Mouse (Mus musculus) intestine, embryonic 14.5 days (tissue): ENCODE measurements around the gene Dcun1d3. TPM values are rescaled to one million over a fixed set of nuclear protein-coding genes. Genes with fewer than 3 reads are reported as not detected.

Experiments used
- ATAC-seq: fragments of 200-750 bp; cut with Nextera tagmentation; replicated peaks from 2 replicates; pipeline ENCODE4 v1.8.0; 2017; ENCODE audit warnings: low read depth, moderate number of reproducible peaks, moderate TSS enrichment, moderate library complexity; ENCODE audit not compliant: low FRiP score, low TSS enrichment
- DNase-seq: peaks from one replicate; pipeline ENCODE4 v3.0.0-alpha.2; 2018; ENCODE audit warnings: low spot score
- H3K27ac ChIP-seq: fragments of 300-500 bp; sonication (generic); 2 replicates; pipeline ENCODE4 v1.5.1; 2014; ENCODE audit warnings: low read depth, mild to moderate bottlenecking, control low read depth
- H3K27me3 ChIP-seq: fragments of 300-500 bp; sonication (generic); replicated peaks from 2 replicates; pipeline ENCODE4 v1.6.1; 2014; ENCODE audit warnings: low read length, control low read depth; ENCODE audit not compliant: control insufficient read depth, insufficient read depth
- H3K36me3 ChIP-seq: fragments of 300-500 bp; sonication (generic); 2 replicates; pipeline ENCODE4 v1.6.1; 2014; ENCODE audit warnings: low read length, control low read depth; ENCODE audit not compliant: control insufficient read depth, insufficient read depth
- H3K4me1 ChIP-seq: fragments of 300-500 bp; sonication (generic); replicated peaks from 2 replicates; pipeline ENCODE4 v1.6.1; 2014; ENCODE audit warnings: low read length, control low read depth, mixed read lengths; ENCODE audit not compliant: control insufficient read depth, insufficient read depth
- H3K4me2 ChIP-seq: fragments of 300-500 bp; sonication (generic); 2 replicates; pipeline ENCODE4 v1.6.1; 2014; ENCODE audit warnings: low read length
- H3K4me3 ChIP-seq: fragments of 300-500 bp; sonication (generic); 2 replicates; pipeline ENCODE4 v1.5.1; 2014; ENCODE audit warnings: low read depth, low read length, control low read depth, mixed read lengths
- H3K9ac ChIP-seq: fragments of 300-500 bp; sonication (generic); 2 replicates; pipeline ENCODE4 v1.6.1; 2014; ENCODE audit warnings: mild to moderate bottlenecking, low read length
- H3K9me3 ChIP-seq: fragments of 300-500 bp; sonication (generic); 2 replicates; pipeline ENCODE4 v1.6.1; 2016; ENCODE audit warnings: low read length, control low read depth; ENCODE audit not compliant: control insufficient read depth
- WGBS: fragments of 180-500 bp; shearing (Covaris S2); extraction: QIAGEN DNeasy Blood & Tissue Kit; methylation state at CpG from one replicate; pipeline ENCODE4 v1.1.7; 2014; 5-methylcytosine and 5-hydroxymethylcytosine counted together
- polyA plus RNA-seq: library from polyadenylated mRNA; unstranded; fragments of >200 nt; fragmentation: Nextera tagmentation; extraction: Ambion mirVana; gene quantifications from 2 replicates; pipeline ENCODE4 v1.2.1, GENCODE M21; 2014

Dcun1d3 gene
- polyA plus RNA-seq, 1 experiment from 2014 or later, result 6.2 TPM

DNA sequence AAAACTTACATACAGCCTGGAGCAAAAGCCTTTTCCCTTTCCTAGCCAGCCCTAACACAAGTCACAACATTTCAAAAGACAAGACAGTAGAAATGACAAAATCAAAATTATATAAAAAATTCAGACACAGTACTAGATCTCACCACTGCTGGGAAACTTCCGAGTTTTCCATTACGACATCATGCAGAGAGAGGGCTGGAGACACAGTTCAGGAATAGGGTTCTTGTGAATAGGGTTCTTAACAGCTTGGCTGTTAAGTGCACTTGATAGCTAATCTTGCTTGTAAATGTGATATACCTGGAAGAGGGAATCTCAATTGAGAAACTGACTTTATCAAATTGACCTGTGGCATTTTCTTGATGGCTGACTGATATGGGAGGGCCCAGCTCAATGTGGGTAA lies 14.9 kb downstream of the Dcun1d3 start:
- Histone ChIP-seq H3K27me3 (no peaks in the 10 kb centered on the region), H3K27ac (no peak overlapping the region), H3K9me3 (no peaks in the 10 kb centered on the region), H3K4me2 (no peak overlapping the region), H3K36me3 (peaks cover 8% of the 10 kb centered on the region; the same call in 1 of the 2 replicates), H3K4me3 (no peak overlapping the region), H3K9ac (no peak overlapping the region), H3K4me1 (no peaks in the 10 kb centered on the region)
- ATAC-seq, result no peak
- DNase-seq, result no peak
- WGBS, result 89% methylated on average over 2 of the region's 2 CpGs

DNA sequence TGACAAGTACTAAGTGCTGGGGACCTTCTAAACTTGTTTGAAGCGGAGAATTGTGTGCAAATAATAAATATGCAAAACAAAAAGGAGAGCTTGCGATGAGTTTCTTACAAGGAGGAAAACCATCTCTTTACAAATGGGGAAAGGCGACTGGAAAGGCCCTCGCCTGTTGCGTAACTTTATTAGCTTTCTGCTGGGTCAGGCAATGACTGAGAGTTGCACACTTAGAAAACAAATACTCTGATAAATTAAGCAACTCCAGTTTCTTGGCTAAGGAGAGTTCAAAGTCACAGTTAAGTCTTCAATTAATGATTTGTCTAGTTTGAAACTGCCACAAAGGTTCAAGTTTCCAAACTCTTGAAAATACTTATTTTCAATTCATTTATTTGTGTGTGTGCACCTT lies 15.8 kb downstream of the Dcun1d3 start:
- peaks cover 8% of the 10 kb centered on the region; the same call in 1 of the 2 replicates for H3K36me3 ChIP-seq
- H3K4me3 ChIP-seq, result no peak overlapping the region
- H3K9ac ChIP-seq, result no peak overlapping the region
- no peak overlapping the region for H3K4me2 ChIP-seq
- no peaks in the 10 kb centered on the region for H3K9me3 ChIP-seq
- H3K27ac ChIP-seq, result no peak overlapping the region
- no peaks in the 10 kb centered on the region for H3K27me3 ChIP-seq
- H3K4me1 ChIP-seq, result no peaks in the 10 kb centered on the region
- no peak for DNase-seq
- 87% methylated on average over 5 of the region's 5 CpGs for WGBS
- no peak for ATAC-seq

DNA sequence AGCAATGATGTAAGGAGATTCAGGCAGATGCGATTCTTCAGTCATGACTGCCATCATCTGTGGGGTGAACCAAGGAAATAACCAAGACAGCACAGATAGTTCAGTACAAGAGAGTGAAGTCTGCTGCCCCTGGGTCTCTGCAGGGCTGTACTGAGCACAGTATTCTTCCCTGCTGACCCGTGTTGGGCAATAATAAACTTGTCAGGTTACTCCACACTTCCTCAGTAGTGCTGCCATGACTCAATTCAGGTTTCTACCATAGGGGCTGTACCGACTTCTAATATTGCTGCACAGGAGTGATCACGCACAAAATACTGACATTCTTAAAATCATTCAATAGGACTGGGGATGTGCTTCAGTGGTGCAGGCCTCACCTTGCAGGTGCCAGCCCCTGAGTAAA lies 16.9 kb downstream of the Dcun1d3 start:
- 92% methylated on average over 4 of the region's 4 CpGs for whole genome bisulfite sequencing
- H3K4me1 ChIP-seq, result no peaks in the 10 kb centered on the region
- H3K27ac ChIP-seq, result no peak overlapping the region
- DNase-seq, result no peak
- H3K27me3 ChIP-seq, result no peaks in the 10 kb centered on the region
- H3K4me2 ChIP-seq, result no peak overlapping the region
- no peak for ATAC-seq
- H3K4me3 ChIP-seq, result no peak overlapping the region
- H3K9ac ChIP-seq, result no peak overlapping the region
- H3K36me3 ChIP-seq, result peaks cover 8% of the 10 kb centered on the region; the same call in 1 of the 2 replicates
- H3K9me3 ChIP-seq, result no peaks in the 10 kb centered on the region

DNA sequence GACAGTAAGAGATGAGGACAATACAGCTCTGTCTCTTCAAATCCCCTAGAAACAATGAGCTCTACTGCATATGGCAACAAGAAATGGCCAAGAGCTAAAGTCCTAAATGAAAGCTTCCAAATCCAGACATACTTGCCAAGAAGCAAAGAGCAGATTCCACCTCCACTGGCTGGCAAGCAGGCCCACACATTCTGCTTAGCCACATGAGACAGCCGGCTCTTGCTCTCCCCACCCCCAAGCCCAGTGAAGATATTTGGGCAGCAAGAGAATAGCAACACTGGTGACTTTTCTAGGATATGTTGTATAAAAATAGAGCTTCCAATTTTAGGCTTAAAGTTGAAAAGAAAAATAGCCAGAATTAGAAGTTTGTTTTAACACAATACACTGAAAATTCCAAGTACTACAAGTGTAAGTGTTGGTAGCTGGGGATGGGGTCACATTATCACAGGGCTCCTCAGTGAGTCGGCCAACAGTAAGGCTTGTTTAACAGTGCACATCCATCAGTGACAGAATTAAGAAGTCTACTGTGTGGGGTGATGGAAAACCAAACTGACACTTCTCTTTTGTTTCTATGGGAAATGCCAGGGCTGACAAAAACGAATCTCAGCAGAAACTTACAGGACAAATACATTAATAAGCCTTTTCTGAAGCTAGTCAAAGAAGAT lies 20.2 kb downstream of the Dcun1d3 start:
- DNase-seq, result no peak
- no peaks in the 10 kb centered on the region for H3K4me1 ChIP-seq
- H3K27me3 ChIP-seq, result no peaks in the 10 kb centered on the region
- WGBS, result 50% methylated on average over 3 of the region's 3 CpGs
- no peak overlapping the region for H3K27ac ChIP-seq
- no peak for ATAC-seq
- no peaks in the 10 kb centered on the region for H3K9me3 ChIP-seq
- H3K36me3 ChIP-seq, result peaks cover 8% of the 10 kb centered on the region; the same call in 1 of the 2 replicates
- H3K9ac ChIP-seq, result no peak overlapping the region
- H3K4me3 ChIP-seq, result no peak overlapping the region
- no peak overlapping the region for H3K4me2 ChIP-seq

DNA sequence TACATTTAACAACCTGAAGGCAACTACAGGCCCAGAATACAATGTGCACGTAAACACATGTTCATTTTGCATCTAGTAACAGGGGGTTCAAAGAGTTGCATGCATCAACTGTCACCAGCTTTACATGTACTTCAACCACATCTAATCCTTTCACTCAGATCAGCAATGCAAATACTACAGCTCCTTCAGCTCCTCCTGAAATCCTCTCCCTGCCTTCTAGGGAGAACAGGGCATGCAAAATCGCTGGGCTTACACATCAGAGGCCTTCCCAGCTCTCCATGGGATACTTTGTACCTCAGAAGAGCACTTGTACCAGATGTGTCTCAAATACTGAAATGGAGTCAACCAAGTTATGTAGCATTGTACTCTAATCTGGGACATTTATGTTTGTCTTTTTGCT lies 23.0 kb downstream of the Dcun1d3 start:
- ATAC-seq, result no peak
- no peaks in the 10 kb centered on the region; the same call in 1 of the 2 replicates for H3K36me3 ChIP-seq
- no peak overlapping the region for H3K4me2 ChIP-seq
- H3K4me3 ChIP-seq, result no peak overlapping the region
- no peak overlapping the region for H3K9ac ChIP-seq
- no peak for DNase-seq
- H3K4me1 ChIP-seq, result no peaks in the 10 kb centered on the region
- 64% methylated on average over 2 of the region's 2 CpGs for WGBS
- no peaks in the 10 kb centered on the region for H3K27me3 ChIP-seq
- no peak overlapping the region for H3K27ac ChIP-seq
- no peaks in the 10 kb centered on the region for H3K9me3 ChIP-seq

DNA sequence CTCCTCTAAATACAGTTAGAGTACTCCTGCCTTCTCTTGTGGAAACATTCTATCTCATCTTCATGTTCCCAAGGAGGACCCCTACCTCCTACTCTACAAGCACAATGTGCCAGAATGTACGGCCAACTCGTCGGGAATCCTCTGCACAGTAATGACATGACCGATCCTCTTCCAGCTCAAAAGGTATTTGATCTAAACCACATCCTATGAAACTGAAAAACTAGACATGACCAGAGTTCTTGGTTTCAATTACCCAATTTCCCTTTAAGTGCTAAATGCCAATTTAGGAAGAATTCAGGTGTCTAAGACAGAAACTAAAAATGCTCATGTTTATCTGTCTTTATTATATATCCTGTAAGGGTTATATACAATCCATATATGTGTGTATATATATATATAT lies 23.9 kb downstream of the Dcun1d3 start:
- H3K4me3 ChIP-seq, result no peak overlapping the region
- no peak for DNase-seq
- no peak overlapping the region for H3K4me2 ChIP-seq
- no peaks in the 10 kb centered on the region for H3K27me3 ChIP-seq
- 90% methylated on average over 4 of the region's 4 CpGs for WGBS
- H3K4me1 ChIP-seq, result no peaks in the 10 kb centered on the region
- no peaks in the 10 kb centered on the region for H3K9me3 ChIP-seq
- H3K36me3 ChIP-seq, result no peaks in the 10 kb centered on the region; the same call in 1 of the 2 replicates
- no peak overlapping the region for H3K9ac ChIP-seq
- ATAC-seq, result no peak
- no peak overlapping the region for H3K27ac ChIP-seq

DNA sequence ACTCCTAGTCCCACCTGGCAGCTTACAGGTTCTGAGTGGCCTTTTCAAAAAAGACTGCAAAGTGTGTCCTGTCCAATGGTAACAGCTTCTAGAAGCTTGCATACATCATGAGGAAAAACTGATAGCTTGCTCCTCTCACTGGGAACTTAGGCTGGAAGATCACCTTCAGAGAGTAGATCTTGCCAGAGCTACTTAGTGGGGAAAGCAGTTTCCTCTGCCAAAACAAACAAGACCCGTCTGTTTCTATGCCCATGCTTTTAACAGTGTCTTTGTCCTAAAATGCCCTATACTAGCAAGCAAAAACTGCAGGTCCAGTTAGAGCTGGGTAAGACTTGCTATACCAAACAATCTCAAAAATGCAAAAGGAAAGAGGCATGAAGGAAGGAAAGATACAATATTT lies 30.0 kb downstream of the Dcun1d3 start:
- H3K4me1 ChIP-seq, result peaks cover 8% of the 10 kb centered on the region
- no peaks in the 10 kb centered on the region for H3K9me3 ChIP-seq
- no peak overlapping the region for H3K4me2 ChIP-seq
- H3K4me3 ChIP-seq, result no peak overlapping the region
- no peak overlapping the region for H3K9ac ChIP-seq
- H3K27ac ChIP-seq, result no peak overlapping the region
- 59% methylated on average over 1 of the region's 1 CpGs for WGBS
- H3K27me3 ChIP-seq, result no peaks in the 10 kb centered on the region
- ATAC-seq (no peak), DNase-seq (no peak)
- H3K36me3 ChIP-seq, result no peaks in the 10 kb centered on the region; the same call in 1 of the 2 replicates

DNA sequence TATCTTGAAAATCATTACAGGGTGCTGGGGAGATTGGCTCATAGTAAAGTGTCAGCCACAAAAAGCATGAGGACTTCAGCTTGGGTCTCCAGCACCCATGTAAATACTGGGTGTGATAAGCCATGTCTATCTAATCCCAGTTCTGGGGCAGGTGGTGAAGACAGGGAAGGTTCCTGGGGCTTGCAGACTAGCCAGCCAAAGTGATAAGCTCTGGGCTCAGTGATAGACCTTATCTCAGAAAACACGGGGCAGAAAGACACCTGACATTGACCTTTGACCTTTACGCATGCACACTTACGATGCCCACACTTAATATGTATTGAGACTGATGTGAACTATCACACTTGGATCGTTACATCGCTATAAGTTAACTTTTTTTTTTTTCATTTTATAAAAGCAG lies 31.6 kb downstream of the Dcun1d3 start:
- Histone ChIP-seq H3K9me3 (no peaks in the 10 kb centered on the region), H3K4me3 (no peak overlapping the region), H3K36me3 (peaks cover 3% of the 10 kb centered on the region; the same call in 1 of the 2 replicates), H3K9ac (no peak overlapping the region), H3K27me3 (no peaks in the 10 kb centered on the region), H3K27ac (no peak overlapping the region), H3K4me2 (no peak overlapping the region), H3K4me1 (peaks cover 10% of the 10 kb centered on the region)
- no peak for DNase-seq
- ATAC-seq, result no peak
- 80% methylated on average over 5 of the region's 5 CpGs for WGBS

DNA sequence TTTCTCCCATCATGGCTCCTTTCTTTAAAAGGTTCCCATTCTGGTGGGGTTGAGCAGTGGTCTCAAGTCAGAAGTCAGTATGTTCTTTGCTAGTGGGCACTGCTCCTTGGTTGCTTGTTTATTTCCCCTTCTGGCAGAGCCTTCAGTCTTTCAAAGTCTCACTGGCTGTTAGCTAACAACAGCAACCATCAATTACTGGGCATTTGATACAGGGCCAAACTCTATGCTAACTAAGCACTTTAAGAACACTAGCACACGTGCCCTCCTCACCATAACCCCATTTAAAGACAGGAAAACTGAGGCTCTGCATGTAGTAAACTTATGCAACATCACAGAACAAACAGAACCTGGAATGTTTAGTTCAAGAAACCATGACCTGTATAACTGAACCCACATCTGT lies 33.9 kb downstream of the Dcun1d3 start:
- H3K36me3 ChIP-seq, result peaks cover 25% of the 10 kb centered on the region
- H3K9ac ChIP-seq, result no peak overlapping the region
- no peak for ATAC-seq
- DNase-seq, result no peak
- H3K4me1 ChIP-seq, result peaks cover 10% of the 10 kb centered on the region
- H3K27ac ChIP-seq, result peak overlapping the region; percentile 73; the same call in 1 of the 2 replicates
- no peaks in the 10 kb centered on the region for H3K27me3 ChIP-seq
- 57% methylated on average over 1 of the region's 1 CpGs for WGBS
- no peak overlapping the region for H3K4me3 ChIP-seq
- no peak overlapping the region for H3K4me2 ChIP-seq
- no peaks in the 10 kb centered on the region for H3K9me3 ChIP-seq
